Mouse (Mus musculus) kidney, adult 2 months (tissue): ENCODE results near the gene Disp1.

Experiments used
- CTCF ChIP-seq: fragments of 200-500 bp; conservative IDR thresholded peaks from 2 replicates; pipeline ENCODE4 v1.5.1; 2011; ENCODE audit warnings: low read depth, mild to moderate bottlenecking, control low read depth, low read length, moderate library complexity, mixed read lengths; ENCODE audit not compliant: insufficient read depth, insufficient read length
- POLR2A ChIP-seq: fragments of 200-500 bp; IDR thresholded peaks from one replicate; pipeline ENCODE4 v1.6.1; 2011; ENCODE audit warnings: low read depth, low read length, control low read depth

GRCm38 (mm10) chr1:183248144-183248543 lies 26.8 kb upstream of the Disp1 start:
- TF ChIP-seq CTCF (no peak), POLR2A (no peak)
